Mouse (Mus musculus) inflammation-experienced regulatory T-cells (primary cell): ENCODE data around the gene Zfp362. TPM values are rescaled to one million over a fixed set of nuclear protein-coding genes. Genes with fewer than 3 reads are reported as not detected.

Source experiments
- polyA plus RNA-seq, 2 experiments: library from polyadenylated mRNA; unstranded; fragments of 100-300 nt; shearing (Covaris generic); gene quantifications; one replicate each; pipeline ENCODE4 v1.2.1; 2017

Gene Zfp362
- polyA plus RNA-seq = 10 to 100 TPM; 26.1 to 37.5 TPM

GRCm38 (mm10) chr4:128806043-128806826 lies at the start of gene Zfp362:
Gene Zfp362 (minus strand): TSS chr4:128806045.

GRCm38 (mm10) chr4:128755064-128755463 lies 50.8 kb downstream of the Zfp362 start, which contains the start of gene A3galt2:
Gene A3galt2 (plus strand): TSS chr4:128755364.

Other genes starting within 250 kb of the Zfp362 start
- 10 to 100 TPM in 1 of 2 experiments, 1 to 10 TPM in 1; 8.7 to 12.1 TPM for gene Zscan20, start 195.9 kb downstream of the Zfp362 start, polyA plus RNA-seq
- 1 to 10 TPM; 1.3 to 2.0 TPM for gene Tlr12, start 187.4 kb downstream of the Zfp362 start, polyA plus RNA-seq
- 100 to 1,000 TPM; 117 to 139 TPM for gene Phc2, start 151.3 kb downstream of the Zfp362 start, polyA plus RNA-seq
- gene A3galt2, start 50.7 kb downstream of the Zfp362 start, polyA plus RNA-seq = under 1 TPM in 1 of 2 experiments, not detected in 1; 0.12 TPM
- gene Trim62, start 77.5 kb upstream of the Zfp362 start, polyA plus RNA-seq = 10 to 100 TPM; 13.5 to 14.1 TPM
- 1 to 10 TPM in 1 of 2 experiments, under 1 TPM in 1; 0.53 to 2.3 TPM for gene Azin2, start 156.4 kb upstream of the Zfp362 start, polyA plus RNA-seq
- gene Ak2, start 185.9 kb upstream of the Zfp362 start, polyA plus RNA-seq = 100 to 1,000 TPM; 130 to 159 TPM